Mouse (Mus musculus) embryonic facial prominence, embryonic 10.5 days (tissue): ENCODE results near the gene Tent5b. TPM values are rescaled to one million over a fixed set of nuclear protein-coding genes. Genes with fewer than 3 reads are reported as not detected.

Experiments used
- DNase-seq: peaks from one replicate; pipeline ENCODE4 v3.0.0-alpha.2; 2017; ENCODE audit warnings: low spot score
- H3K27ac ChIP-seq: fragments of 300-500 bp; sonication (generic); replicated peaks from 2 replicates; pipeline ENCODE4 v1.5.1; 2016; ENCODE audit warnings: mild to moderate bottlenecking
- H3K27me3 ChIP-seq: fragments of 300-500 bp; sonication (generic); replicated peaks from 2 replicates; pipeline ENCODE4 v1.6.1; 2016; ENCODE audit warnings: low read depth, mild to moderate bottlenecking; ENCODE audit not compliant: poor library complexity, severe bottlenecking
- H3K36me3 ChIP-seq: fragments of 300-500 bp; sonication (generic); replicated peaks from 2 replicates; pipeline ENCODE4 v1.6.1; 2016; ENCODE audit warnings: mild to moderate bottlenecking, moderate library complexity
- H3K4me1 ChIP-seq: fragments of 300-500 bp; sonication (generic); 2 replicates; pipeline ENCODE4 v1.6.1; 2016
- H3K4me3 ChIP-seq: fragments of 300-500 bp; sonication (generic); 2 replicates; pipeline ENCODE4 v1.5.1; 2016; ENCODE audit warnings: mild to moderate bottlenecking, moderate library complexity
- H3K9me3 ChIP-seq: fragments of 300-500 bp; sonication (generic); 2 replicates; pipeline ENCODE4 v1.6.1; 2016; ENCODE audit warnings: mild to moderate bottlenecking
- WGBS: fragments of 180-500 bp; shearing (Covaris S2); methylation state at CpG from one replicate; pipeline ENCODE4 v1.1.7; 2016; 5-methylcytosine and 5-hydroxymethylcytosine counted together
- polyA plus RNA-seq: library from polyadenylated mRNA; unstranded; fragments of >200 nt; fragmentation: Nextera tagmentation; extraction: Ambion mirVana; gene quantifications from 2 replicates; pipeline ENCODE4 v1.2.1, GENCODE M21; 2016

The Tent5b gene
- 1.0 and 1.2 TPM in 2 replicates for polyA plus RNA-seq

- Histone ChIP-seq H3K27me3 (peaks cover 72% of the 10 kb centered on the region), H3K9me3 (no peaks in the 10 kb centered on the region), H3K36me3 (no peaks in the 10 kb centered on the region), H3K27ac (no peak within 1 kb of the TSS; the same call in 1 of the 2 replicates), H3K4me1 (peaks cover 28% of the 10 kb centered on the region), H3K4me3 (peak within 1 kb of the TSS; percentile 58)
- WGBS = 3% methylated on average over 29 of the region's 29 CpGs
- DNase-seq = peak; percentile 99
These were observed at the start of gene Tent5b for GRCm38 (mm10) chr4:133479458-133480184. TSS of gene Tent5b (plus strand) at chr4:133480132.

GRCm38 (mm10) chr4:133431508-133431907 is 48.4 kb upstream of the Tent5b start:
- no peak overlapping the region for H3K27ac ChIP-seq

GRCm38 (mm10) chr4:133432560-133433171 is 47.3 kb upstream of the Tent5b start:
- H3K9me3 ChIP-seq = no peaks in the 10 kb centered on the region
- WGBS = 28% methylated on average over 17 of the region's 17 CpGs
- H3K27ac ChIP-seq = peak overlapping the region; percentile 57
- H3K27me3 ChIP-seq = no peaks in the 10 kb centered on the region
- peaks cover 10% of the 10 kb centered on the region for H3K4me1 ChIP-seq
- no peaks in the 10 kb centered on the region for H3K36me3 ChIP-seq
- peak overlapping the region; percentile 40 for H3K4me3 ChIP-seq
- peak; percentile 43 for DNase-seq

More at GRCm38 (mm10) chr4:133431508-133431907, 48.4 kb upstream of the Tent5b start:
- H3K9me3 ChIP-seq = no peaks in the 10 kb centered on the region
- no peak overlapping the region for H3K4me3 ChIP-seq
- H3K36me3 ChIP-seq = no peaks in the 10 kb centered on the region
- peaks cover 19% of the 10 kb centered on the region for H3K4me1 ChIP-seq
- DNase-seq = no peak
- WGBS = 79% methylated on average over 6 of the region's 6 CpGs
- no peaks in the 10 kb centered on the region for H3K27me3 ChIP-seq

GRCm38 (mm10) chr4:133435921-133436320 is 44.0 kb upstream of the Tent5b start:
- H3K27me3 ChIP-seq = no peaks in the 10 kb centered on the region
- H3K9me3 ChIP-seq = no peaks in the 10 kb centered on the region
- H3K4me1 ChIP-seq = peaks cover 40% of the 10 kb centered on the region
- H3K27ac ChIP-seq = no peak overlapping the region
- WGBS = 90% methylated on average over 11 of the region's 11 CpGs
- no peak overlapping the region for H3K4me3 ChIP-seq
- DNase-seq = no peak
- H3K36me3 ChIP-seq = no peaks in the 10 kb centered on the region

GRCm38 (mm10) chr4:133439460-133440376 is 40.2 kb upstream of the Tent5b start:
- Histone ChIP-seq H3K27ac (peak overlapping the region; percentile 90), H3K4me1 (peaks cover 63% of the 10 kb centered on the region), H3K9me3 (no peaks in the 10 kb centered on the region), H3K36me3 (no peaks in the 10 kb centered on the region), H3K27me3 (no peaks in the 10 kb centered on the region), H3K4me3 (peak overlapping the region; percentile 47)
- DNase-seq = peak; percentile 88
- 8% methylated on average over 17 of the region's 17 CpGs for WGBS

- Histone ChIP-seq H3K9me3 (no peaks in the 10 kb centered on the region), H3K4me3 (peak overlapping the region; percentile 47), H3K27me3 (no peaks in the 10 kb centered on the region), H3K36me3 (no peaks in the 10 kb centered on the region), H3K4me1 (peaks cover 63% of the 10 kb centered on the region), H3K27ac (peak overlapping the region; percentile 90)
- WGBS = 7% methylated on average over 6 of the region's 6 CpGs
- peak; percentile 79 for DNase-seq
These were observed 39.5 kb upstream of the Tent5b start for GRCm38 (mm10) chr4:133440377-133440795.

- Histone ChIP-seq H3K36me3 (no peaks in the 10 kb centered on the region), H3K27ac (peak overlapping the region; percentile 84), H3K4me1 (peaks cover 63% of the 10 kb centered on the region)
These were observed 37.7 kb upstream of the Tent5b start for GRCm38 (mm10) chr4:133442194-133442593.

GRCm38 (mm10) chr4:133443085-133443484 is 36.8 kb upstream of the Tent5b start:
- Histone ChIP-seq H3K4me3 (no peak overlapping the region), H3K4me1 (peaks cover 59% of the 10 kb centered on the region), H3K36me3 (no peaks in the 10 kb centered on the region), H3K27ac (peak overlapping the region; percentile 84), H3K27me3 (no peaks in the 10 kb centered on the region), H3K9me3 (no peaks in the 10 kb centered on the region)
- peak; percentile 42 for DNase-seq
- WGBS = 29% methylated on average over 5 of the region's 5 CpGs

More at GRCm38 (mm10) chr4:133442194-133442593, 37.7 kb upstream of the Tent5b start:
- no peaks in the 10 kb centered on the region for H3K27me3 ChIP-seq
- WGBS = 32% methylated on average over 3 of the region's 3 CpGs
- H3K4me3 ChIP-seq = no peak overlapping the region
- H3K9me3 ChIP-seq = no peaks in the 10 kb centered on the region
- no peak for DNase-seq

GRCm38 (mm10) chr4:133445727-133446126 is 34.2 kb upstream of the Tent5b start:
- no peaks in the 10 kb centered on the region for H3K9me3 ChIP-seq
- no peak for DNase-seq
- WGBS = 86% methylated on average over 5 of the region's 5 CpGs
- H3K27me3 ChIP-seq = no peaks in the 10 kb centered on the region
- peaks cover 44% of the 10 kb centered on the region for H3K4me1 ChIP-seq
- H3K36me3 ChIP-seq = no peaks in the 10 kb centered on the region
- H3K27ac ChIP-seq = no peak overlapping the region
- H3K4me3 ChIP-seq = no peak overlapping the region

- H3K27ac ChIP-seq = 0 out of 2 replicates have a peak overlapping the region, but pooled peaks have one; percentile 4
- H3K4me1 ChIP-seq = peaks cover 27% of the 10 kb centered on the region
- no peaks in the 10 kb centered on the region for H3K36me3 ChIP-seq
- 69% methylated on average over 5 of the region's 5 CpGs for WGBS
- H3K9me3 ChIP-seq = no peaks in the 10 kb centered on the region
- no peak for DNase-seq
- no peak overlapping the region for H3K4me3 ChIP-seq
- no peaks in the 10 kb centered on the region for H3K27me3 ChIP-seq
These were observed 32.6 kb upstream of the Tent5b start for GRCm38 (mm10) chr4:133447366-133447765.

- WGBS = 77% methylated on average over 11 of the region's 11 CpGs
- DNase-seq = no peak
- Histone ChIP-seq H3K4me1 (peaks cover 22% of the 10 kb centered on the region), H3K4me3 (no peak overlapping the region), H3K27me3 (no peaks in the 10 kb centered on the region), H3K36me3 (no peaks in the 10 kb centered on the region), H3K9me3 (no peaks in the 10 kb centered on the region), H3K27ac (0 out of 2 replicates have a peak overlapping the region, but pooled peaks have one; percentile 16)
These were observed 32.0 kb upstream of the Tent5b start for GRCm38 (mm10) chr4:133447967-133448366.
